Mouse (Mus musculus) CD8-positive naive resting alpha-beta T cell, adult 57 days (primary cell): Measurements from ENCODE around the gene Gm4301. TPM values are rescaled to one million over a fixed set of nuclear protein-coding genes. Genes with fewer than 3 reads are reported as not detected.

Source experiments
- total RNA-seq: library from RNA; stranded (reverse); gene quantifications from one replicate; pipeline ENCODE4 v1.2.4, GENCODE M21; 2023

Gene Gm4301
- total RNA-seq: not detected

DNA sequence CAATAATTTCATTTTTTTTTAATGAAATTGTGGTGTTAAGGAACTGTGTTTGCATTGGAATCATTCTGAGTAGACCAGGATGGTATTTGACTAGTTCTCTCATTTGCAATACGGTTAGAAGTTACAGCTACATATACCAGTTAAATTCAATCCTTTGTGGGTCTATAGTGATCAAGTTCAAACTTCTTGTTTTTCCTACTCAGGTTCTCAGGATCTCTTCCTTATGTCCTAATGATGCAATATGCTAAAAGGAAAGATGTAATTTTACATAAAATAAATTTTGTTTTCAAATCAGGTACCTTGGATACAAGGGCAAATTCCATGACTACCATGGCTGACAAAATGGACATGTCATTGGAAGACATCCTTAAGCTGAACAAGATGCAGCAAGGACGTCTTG lies at the start of gene Gm4301:
Gene Gm4301 (plus strand): TSS at position 301 of the 400 bp plus-strand sequence.

DNA sequence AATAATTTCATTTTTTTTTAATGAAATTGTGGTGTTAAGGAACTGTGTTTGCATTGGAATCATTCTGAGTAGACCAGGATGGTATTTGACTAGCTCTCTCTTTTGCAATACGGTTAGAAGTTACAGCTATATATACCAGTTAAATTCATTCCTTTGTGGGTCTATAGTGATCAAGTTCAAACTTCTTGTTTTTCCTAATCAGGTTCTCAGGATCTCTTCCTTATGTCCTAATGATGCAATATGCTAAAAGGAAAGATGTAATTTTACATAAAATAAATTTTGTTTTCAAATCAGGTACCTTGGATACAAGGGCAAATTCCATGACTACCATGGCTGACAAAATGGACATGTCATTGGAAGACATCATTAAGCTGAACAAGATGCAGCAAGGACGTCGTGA lies 5.1 kb downstream of the Gm4301 start, which contains the start of gene Gm4302:
Gene Gm4302 (plus strand): TSS at position 301 of the 400 bp plus-strand sequence.

DNA sequence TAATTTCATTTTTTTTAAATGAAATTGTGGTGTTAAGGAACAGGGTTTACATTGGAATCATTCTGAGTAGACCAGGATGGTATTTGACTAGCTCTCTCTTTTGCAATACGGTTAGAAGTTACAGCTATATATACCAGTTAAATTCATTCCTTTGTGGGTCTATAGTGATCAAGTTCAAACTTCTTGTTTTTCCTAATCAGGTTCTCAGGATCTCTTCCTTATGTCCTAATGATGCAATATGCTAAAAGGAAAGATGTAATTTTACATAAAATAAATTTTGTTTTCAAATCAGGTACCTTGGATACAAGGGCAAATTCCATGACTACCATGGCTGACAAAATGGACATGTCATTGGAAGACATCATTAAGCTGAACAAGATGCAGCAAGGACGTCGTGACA lies 10.2 kb downstream of the Gm4301 start, which contains the start of gene Gm4303:
Gene Gm4303 (plus strand): TSS at position 301 of the 400 bp plus-strand sequence.

DNA sequence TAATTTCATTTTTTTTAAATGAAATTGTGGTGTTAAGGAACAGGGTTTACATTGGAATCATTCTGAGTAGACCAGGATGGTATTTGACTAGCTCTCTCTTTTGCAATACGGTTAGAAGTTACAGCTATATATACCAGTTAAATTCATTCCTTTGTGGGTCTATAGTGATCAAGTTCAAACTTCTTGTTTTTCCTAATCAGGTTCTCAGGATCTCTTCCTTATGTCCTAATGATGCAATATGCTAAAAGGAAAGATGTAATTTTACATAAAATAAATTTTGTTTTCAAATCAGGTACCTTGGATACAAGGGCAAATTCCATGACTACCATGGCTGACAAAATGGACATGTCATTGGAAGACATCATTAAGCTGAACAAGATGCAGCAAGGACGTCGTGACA lies 15.3 kb downstream of the Gm4301 start, which contains the start of gene Gm4305:
Gene Gm4305 (plus strand): TSS at position 301 of the 400 bp plus-strand sequence.

DNA sequence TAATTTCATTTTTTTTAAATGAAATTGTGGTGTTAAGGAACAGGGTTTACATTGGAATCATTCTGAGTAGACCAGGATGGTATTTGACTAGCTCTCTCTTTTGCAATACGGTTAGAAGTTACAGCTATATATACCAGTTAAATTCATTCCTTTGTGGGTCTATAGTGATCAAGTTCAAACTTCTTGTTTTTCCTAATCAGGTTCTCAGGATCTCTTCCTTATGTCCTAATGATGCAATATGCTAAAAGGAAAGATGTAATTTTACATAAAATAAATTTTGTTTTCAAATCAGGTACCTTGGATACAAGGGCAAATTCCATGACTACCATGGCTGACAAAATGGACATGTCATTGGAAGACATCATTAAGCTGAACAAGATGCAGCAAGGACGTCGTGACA lies 25.6 kb downstream of the Gm4301 start, which contains the start of gene Gm4307:
Gene Gm4307 (plus strand): TSS at position 301 of the 400 bp plus-strand sequence.

DNA sequence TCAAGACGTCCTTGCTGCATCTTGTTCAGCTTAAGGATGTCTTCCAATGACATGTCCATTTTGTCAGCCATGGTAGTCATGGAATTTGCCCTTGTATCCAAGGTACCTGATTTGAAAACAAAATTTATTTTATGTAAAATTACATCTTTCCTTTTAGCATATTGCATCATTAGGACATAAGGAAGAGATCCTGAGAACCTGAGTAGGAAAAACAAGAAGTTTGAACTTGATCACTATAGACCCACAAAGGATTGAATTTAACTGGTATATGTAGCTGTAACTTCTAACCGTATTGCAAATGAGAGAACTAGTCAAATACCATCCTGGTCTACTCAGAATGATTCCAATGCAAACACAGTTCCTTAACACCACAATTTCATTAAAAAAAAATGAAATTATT lies 47.0 kb downstream of the Gm4301 start, which contains the start of gene Gm4312:
Gene Gm4312 (minus strand): TSS at position 101 of the 400 bp plus-strand sequence.

Other genes starting within 250 kb of the Gm4301 start
- not detected for gene Gm4302, start 5.2 kb downstream of the Gm4301 start, total RNA-seq
- gene Gm4303, start 10.3 kb downstream of the Gm4301 start, total RNA-seq: not detected
- not detected for gene Gm4305, start 15.4 kb downstream of the Gm4301 start, total RNA-seq
- gene Gm4307, start 25.7 kb downstream of the Gm4301 start, total RNA-seq: not detected
- gene Gm4312, start 46.9 kb downstream of the Gm4301 start, total RNA-seq: not detected
- gene Tmtc3, start 151.7 kb downstream of the Gm4301 start, total RNA-seq: 1.9 TPM
- gene Cep290, start 151.9 kb downstream of the Gm4301 start, total RNA-seq: 2.8 TPM